Mouse (Mus musculus): ENCODE results near the gene Synm.
A peak's percentile ranks its signal among the peaks of the same experiment; 100 is the strongest.

Synm gene

GRCm38 (mm10) chr7:67759629-67759995 is at the start of gene Synm:
Synm (minus strand) TSS chr7:67759742.
- peak; percentile 22 to 28 for DNase-seq (ENCODE audit: low read depth in 2 of 2, low spot score in 2 of 2)

DNA sequence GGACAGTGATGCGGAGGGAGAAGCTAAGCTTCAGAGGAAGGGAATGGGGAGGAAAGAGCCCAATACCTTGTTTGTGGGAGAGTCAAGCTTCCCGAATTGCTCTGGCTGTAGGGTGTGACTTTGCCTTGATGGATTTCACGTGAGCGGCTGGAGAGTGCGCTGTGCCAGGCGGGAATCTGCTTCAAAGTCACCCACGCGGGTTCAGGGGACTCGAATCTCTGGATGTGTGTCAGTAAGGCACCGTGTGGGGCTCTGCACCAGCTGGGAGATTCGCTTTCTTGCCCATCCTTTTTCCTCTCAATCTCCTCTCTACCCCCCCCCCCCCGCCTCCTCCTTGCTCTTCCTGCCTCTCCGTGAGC is 44.3 kb upstream of the Synm start:
- DNase-seq (ENCODE audit: low read depth in 2 of 2, low spot score in 2 of 2): no peak

DNA sequence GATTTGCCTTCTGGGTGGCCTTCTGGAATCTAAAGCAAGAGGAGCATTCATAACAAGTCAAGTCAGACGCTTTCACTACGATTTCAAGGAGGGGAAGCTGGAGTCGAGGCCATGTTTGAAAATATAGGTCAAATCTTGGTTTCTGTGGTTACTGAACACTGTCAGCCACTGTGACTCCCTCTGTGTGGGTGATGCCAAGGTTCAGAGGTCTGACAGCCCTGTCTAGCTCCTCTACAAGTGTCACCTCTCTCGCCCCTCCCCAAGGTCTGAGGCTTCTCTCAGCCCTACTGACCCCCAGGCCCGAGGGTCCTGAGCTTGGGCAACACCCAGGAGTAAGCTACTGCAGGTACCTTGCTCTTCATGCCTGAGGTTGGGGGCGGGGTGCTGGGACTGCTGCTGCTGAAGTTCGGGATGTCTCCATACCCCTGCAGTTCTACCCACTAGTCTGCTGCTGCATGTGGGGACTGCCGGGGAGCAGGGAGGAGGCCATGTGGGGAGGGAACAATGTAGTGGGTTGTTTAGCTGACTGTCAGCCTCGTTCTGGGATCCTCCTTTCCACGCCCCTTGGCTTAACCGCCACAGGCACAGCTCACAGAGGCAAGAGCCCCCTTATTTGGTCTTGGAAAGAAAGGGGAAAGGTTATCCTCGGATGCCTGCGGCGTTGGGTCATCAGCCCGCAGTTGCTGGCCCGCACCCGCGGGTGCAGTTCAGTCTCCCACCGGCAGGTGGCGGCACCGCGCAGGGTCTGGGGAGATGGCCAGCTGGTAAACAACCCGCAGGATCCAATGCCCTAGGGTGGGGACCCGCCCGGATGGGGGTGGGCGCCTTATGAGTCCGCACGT is 43.7 kb upstream of the Synm start:
- peak; percentile 67 to 71 for DNase-seq (ENCODE audit: low read depth in 2 of 2, low spot score in 2 of 2)

DNA sequence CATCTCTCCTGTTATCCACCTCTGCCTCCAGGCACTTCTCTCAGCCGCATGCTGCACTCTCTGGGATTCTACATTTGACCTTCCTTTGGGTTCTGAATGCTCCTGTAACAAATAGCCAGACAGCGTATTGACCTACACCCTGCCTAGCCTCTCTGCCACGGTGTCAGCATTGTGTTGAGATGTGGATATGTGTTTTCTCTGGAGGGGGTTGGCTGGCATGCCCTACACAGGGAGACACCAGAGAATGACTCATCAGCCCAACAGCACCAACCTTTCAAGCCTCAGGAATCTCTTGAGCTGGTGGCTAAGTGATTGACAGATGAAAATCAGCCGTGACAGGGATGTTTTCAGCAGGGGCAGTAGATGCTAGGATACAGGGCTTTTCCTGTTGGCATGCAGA is 41.5 kb upstream of the Synm start:
- no peak for DNase-seq (ENCODE audit: low read depth in 2 of 2, low spot score in 2 of 2)

DNA sequence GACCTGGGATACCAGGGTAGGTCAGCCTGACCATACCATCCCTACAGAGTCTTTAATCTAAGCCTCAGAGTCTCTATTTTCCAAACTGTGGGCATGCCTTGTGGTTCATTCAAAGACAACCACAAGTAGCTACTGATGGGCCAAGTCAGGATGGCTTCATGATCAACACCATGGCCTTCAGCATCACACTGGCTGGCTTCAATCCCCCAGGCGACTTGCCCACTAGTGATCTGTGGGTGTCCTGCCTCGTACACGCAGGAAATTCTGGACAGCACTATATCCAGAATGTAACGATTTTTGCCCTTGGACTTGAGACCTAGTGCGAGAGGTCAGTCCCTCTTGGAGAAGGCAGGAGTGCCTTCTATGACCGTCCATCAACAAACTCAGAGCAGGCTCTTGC is 41.0 kb upstream of the Synm start:
- no peak for DNase-seq (ENCODE audit: low read depth in 2 of 2, low spot score in 2 of 2)

DNA sequence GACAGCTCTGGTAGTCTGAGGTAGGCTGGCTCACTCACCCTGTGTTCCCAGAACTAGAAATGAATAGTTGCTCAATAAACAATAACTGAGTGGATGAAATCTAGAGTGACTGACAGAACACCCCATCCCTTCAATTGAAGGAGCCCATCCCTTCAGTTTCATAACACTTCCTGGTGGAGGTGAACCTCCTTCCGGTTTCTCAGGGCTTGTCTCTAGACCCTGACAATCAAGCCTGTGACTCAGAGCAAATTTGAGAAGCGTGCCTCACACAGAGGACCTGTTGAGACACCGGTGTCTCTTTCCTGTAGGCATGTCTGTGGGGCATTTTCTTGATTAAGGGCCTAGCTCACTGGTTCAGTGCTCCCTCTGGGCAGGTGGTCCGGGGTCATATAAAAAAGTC is 38.9 kb upstream of the Synm start:
- DNase-seq (ENCODE audit: low read depth in 2 of 2, low spot score in 2 of 2): no peak

- no peak for DNase-seq (ENCODE audit: low read depth in 2 of 2, low spot score in 2 of 2)
These were observed 37.5 kb upstream of the Synm start for GRCm38 (mm10) chr7:67797065-67797464.

- no peak for DNase-seq (ENCODE audit: low read depth in 2 of 2, low spot score in 2 of 2)
These were observed 33.9 kb upstream of the Synm start for GRCm38 (mm10) chr7:67793449-67793848.

GRCm38 (mm10) chr7:67791256-67791655 is 31.7 kb upstream of the Synm start:
- DNase-seq (ENCODE audit: low read depth in 2 of 2, low spot score in 2 of 2): no peak

DNA sequence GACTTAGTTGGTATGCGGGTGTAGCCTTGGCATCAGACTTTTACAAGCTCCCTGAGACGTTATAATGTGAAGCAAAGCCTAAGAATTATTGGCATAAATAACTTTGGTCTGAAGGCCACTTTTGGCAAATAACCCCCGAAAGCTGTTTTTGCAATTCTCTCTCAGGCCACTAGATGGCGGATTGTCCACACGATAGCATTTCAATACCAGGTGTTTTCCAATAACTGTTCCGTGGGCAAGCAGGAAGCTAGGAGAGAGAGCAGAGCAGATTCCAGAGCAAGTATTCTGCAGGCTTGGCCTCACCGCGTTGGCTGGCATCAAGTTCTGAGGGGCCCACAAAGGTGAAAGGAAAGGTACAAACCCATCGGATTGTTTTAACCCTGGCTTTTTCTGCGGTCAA is 29.2 kb upstream of the Synm start:
- DNase-seq (ENCODE audit: low read depth in 2 of 2, low spot score in 2 of 2): peak; percentile 38 to 64

DNA sequence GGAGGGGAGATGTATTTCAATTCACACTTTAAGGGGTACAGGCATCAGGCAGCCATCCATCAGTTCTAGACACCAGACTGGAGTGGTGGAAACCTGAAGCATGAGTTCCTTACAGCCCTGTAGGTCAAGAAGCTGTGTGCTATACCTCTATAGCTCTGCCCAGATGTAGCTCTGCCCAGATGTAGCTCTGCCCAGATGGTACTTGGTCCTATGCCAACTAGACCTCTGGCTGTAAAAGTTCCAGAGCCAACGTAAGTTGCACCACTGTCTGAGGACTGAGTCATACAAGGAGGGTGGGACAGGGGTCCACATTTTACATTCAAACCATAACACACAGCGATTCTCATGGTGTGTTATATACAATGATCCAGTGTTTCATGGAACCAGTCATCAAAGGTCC is 28.3 kb upstream of the Synm start:
- no peak for DNase-seq (ENCODE audit: low read depth in 2 of 2, low spot score in 2 of 2)

GRCm38 (mm10) chr7:67776636-67777305 is 17.2 kb upstream of the Synm start:
- DNase-seq (ENCODE audit: low read depth in 2 of 2, low spot score in 2 of 2): no peak

GRCm38 (mm10) chr7:67775623-67776022 is 16.1 kb upstream of the Synm start:
- DNase-seq (ENCODE audit: low read depth in 2 of 2, low spot score in 2 of 2): no peak

- no peak for DNase-seq (ENCODE audit: low read depth in 2 of 2, low spot score in 2 of 2)
These were observed 12.7 kb upstream of the Synm start for GRCm38 (mm10) chr7:67772231-67772630.

- DNase-seq (ENCODE audit: low read depth in 2 of 2, low spot score in 2 of 2): no peak
These were observed 9.9 kb upstream of the Synm start for GRCm38 (mm10) chr7:67769487-67769886.

DNA sequence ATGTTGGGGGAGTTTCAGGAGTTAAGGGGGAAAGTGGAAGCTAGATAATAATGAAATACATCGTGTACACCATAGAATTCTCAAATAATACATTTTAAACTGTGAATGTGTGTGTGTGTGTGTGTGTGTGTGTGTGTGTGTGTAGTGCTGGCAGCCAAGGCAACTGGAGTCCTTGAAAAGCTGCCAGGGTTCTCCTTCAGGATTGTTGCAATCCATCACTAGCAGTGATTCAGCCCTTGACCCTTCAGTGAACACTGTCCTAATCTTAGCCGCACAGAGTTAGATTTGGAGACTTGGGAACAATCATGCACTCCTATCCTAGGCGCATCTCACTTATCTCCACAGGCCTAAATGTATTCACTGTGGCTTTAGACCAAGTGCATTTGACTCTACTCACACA is 8.6 kb upstream of the Synm start:
- no peak for DNase-seq (ENCODE audit: low read depth in 2 of 2, low spot score in 2 of 2)

GRCm38 (mm10) chr7:67763625-67764024 is 4.1 kb upstream of the Synm start:
- no peak for DNase-seq (ENCODE audit: low read depth in 2 of 2, low spot score in 2 of 2)

- DNase-seq (ENCODE audit: low read depth in 2 of 2, low spot score in 2 of 2): no peak
These were observed 499 bp downstream of the Synm start for GRCm38 (mm10) chr7:67758858-67759628.

DNA sequence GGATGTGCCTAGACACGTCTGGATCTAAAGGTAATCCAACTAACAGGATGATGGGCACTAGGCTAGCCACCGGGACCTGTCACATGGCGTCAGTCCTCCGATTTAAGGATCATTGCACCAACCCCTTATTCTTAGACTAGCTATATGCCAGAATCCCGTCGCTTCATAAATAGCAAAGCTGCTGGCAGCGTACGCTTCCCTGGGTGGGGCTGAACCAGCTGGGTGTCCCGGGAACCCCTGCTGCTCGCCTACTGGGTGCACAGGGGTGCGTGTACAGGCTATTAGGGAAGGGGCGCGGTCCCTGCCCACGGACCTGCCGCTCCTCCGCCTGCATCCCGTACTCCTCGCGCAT is 1.1 kb downstream of the Synm start:
- DNase-seq (ENCODE audit: low read depth in 2 of 2, low spot score in 2 of 2): no peak

GRCm38 (mm10) chr7:67756636-67757035 is 2.9 kb downstream of the Synm start:
- no peak for DNase-seq (ENCODE audit: low read depth in 2 of 2, low spot score in 2 of 2)

GRCm38 (mm10) chr7:67755366-67755765 is 4.2 kb downstream of the Synm start:
- no peak for DNase-seq (ENCODE audit: low read depth in 2 of 2, low spot score in 2 of 2)

DNA sequence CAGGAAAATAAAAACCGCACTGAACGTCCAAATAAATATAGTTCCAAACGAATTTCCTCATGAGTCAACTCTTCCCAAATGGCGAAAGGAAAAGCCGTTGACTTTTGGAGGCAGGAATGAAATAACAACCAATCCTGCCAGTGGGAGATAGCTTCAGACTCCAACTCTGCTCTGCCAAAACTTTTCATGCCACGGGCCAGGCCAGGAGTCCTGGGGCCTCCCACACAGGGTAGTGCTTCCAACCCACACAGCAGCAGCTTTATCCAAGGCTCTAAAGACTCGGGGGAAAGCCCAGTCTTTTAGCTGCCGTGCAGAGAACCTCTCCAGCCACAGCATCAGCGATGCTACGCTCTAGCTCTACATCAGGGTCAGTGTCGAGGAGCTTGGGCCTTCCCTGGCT is 4.9 kb downstream of the Synm start:
- no peak for DNase-seq (ENCODE audit: low read depth in 2 of 2, low spot score in 2 of 2)
